Mouse (Mus musculus): ENCODE data around the gene Rbm6.

The Rbm6 gene

DNA sequence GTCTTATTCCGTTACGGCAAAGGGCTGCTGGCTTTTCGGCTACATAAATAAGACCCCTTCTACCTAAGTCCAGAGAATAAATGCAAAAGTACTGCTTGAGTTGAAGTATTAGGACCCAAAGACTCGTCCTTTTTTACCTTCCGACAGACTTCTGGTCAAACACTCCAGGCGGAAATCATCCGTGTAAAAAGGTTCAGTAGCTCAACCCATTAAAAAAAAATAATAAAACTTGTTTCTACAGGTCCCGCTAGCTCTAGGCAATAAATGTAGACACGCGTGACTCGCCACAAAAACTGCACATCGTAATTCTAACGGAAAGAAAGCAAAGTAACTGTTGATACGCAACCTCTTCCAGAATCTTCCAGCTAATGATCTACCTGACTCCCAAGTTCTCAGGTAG is at the start of gene Rbm6:
Gene Rbm6 (minus strand): TSS at position 101 of the 400 bp plus-strand sequence.
- in situ Hi-C loops (cut with MboI; ENCODE audit: low sequenced_read_pairs), result no loop called here

DNA sequence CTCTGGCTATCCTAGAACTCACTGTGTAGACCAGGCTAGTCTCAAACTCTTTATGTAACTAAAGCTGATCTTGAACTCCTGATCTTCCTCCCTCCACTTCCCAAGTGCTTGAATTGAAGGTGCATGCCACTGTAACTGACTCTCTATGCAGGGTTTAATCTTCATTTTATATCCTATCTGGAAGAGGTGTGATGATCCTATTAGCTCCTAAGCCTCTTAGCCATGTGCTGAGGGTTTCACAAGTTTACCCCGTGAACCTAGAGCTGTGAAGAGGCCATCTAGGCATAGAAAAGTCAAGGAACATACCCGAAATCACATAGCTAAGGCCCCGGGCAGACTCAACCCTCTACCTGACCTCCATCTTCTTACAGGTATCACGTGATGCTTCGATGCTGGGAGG is 46.4 kb upstream of the Rbm6 start:
- in situ Hi-C loops (cut with MboI; ENCODE audit: low sequenced_read_pairs), result no loop called here

DNA sequence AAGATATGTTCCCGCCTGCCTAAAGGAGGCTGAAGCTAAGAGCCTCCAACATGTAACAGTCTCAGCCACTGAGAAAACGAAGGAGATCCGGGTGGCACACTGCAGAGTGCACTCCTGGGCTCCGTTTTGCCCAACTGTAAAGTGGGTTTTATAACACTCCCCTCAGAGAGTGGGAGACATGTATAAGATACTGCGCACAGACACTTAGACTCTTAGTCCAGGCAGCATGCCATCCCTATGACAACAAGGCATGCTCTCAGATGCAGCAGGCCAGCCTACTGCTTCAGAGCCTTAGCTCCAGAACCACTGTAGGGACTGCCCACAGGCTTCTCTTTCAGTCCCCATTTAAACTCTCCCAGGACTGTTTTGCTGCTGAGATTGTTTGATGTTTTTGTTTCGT is 45.8 kb upstream of the Rbm6 start:
- in situ Hi-C loops (cut with MboI; ENCODE audit: low sequenced_read_pairs), result no loop called here

DNA sequence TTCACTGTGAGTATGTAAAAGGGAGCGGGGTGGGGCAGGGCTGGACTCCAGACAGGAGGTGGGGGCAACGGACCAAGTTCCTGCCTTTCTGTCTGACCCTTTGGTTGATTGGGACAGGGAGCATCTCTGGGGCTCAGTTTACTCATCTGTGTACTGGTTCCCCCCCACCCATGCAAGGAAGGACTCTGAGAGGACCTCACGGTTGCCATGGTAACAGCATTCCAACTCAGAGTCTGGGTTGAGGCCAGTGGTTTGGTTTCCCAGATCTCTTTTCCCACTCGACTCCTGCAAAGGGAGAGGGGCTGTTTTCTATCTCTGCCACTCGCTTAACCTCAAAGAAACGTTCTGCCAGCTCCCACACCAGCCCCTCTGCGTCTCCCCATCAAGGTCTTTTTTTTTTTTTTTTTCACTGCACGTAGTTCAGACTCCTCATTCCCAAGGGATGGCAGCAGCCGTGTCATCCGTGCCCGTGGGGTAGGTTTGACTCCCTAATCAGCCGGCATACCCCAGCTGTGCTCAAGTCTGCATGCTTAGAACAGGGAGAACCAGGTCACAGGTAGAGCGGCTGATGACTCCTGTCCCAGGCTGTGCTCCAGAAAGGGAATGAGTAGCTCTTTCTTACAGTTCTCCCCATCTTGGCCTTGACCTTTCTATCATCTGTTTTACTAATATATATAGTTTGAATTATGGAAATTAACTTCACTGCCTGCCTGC is 45.0 kb upstream of the Rbm6 start:
- in situ Hi-C loops (cut with MboI; ENCODE audit: low sequenced_read_pairs), result no loop called here

DNA sequence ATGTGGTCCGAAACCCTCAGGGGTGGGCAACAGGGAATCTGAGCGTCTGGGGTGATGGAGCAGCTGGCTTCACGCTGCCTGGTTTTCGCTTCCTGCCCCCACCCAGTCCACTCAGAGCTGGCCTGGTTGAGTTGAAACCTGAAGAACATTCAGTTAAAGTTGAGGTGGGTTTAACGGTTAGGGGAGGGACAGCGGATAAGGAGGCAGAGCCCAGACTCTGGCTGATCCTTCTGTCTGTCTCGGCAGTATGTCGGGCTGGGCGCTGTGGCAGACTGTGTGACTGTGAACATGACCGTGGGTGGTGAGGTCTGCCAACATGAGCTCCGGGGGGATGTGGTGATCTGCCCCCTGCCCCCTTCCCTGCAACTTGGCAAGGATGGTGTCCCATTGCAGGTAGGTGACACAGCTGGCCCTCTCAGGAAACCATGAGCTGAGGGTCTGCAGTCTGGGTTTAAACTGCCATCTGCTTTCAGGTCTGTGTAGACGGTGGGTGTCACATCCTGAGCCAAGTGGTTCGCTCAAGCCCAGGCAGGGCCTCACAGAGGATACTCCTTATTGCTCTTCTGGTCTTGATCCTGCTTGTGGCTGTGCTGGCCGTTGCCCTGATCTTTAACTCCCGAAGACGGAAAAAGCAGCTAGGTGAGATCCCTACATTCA is 41.9 kb upstream of the Rbm6 start:
- in situ Hi-C loops (cut with MboI; ENCODE audit: low sequenced_read_pairs), result no loop called here

DNA sequence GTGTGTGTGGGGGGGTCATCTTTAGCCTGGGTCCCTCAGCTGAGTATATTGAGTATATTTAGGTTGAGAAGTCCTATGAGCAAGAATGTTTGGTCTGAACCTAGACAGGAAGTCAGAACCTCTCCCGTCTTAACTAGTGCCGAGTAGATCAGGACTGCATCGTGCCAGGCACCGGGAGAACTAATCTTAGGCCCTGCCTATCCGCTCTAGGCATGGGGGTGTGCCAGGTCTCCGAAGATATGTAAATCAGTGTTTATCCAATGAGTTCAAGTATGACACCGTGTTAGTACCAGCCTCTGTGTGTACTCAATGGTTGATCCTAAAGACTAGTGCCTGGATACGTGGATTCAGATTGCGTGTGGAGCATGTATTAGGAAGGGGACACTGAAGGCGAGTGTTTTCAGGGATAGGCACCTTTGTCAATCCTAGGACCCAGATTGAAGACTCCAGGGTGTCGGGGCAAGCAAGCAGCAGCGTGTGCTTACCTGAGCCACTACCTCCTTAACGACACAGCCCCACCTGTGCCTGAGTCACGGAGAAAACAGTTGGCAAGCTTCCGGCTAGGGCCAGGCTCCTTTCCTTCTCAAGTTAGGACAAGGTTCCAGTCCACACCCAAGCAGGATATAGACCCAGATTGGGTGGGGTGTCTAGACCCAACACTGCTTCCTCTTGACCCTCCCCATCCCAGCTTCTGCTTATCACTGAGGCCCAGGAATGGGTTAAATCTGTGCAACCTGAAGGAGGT is 37.2 kb upstream of the Rbm6 start:
- in situ Hi-C loops (cut with MboI; ENCODE audit: low sequenced_read_pairs), result no loop called here

DNA sequence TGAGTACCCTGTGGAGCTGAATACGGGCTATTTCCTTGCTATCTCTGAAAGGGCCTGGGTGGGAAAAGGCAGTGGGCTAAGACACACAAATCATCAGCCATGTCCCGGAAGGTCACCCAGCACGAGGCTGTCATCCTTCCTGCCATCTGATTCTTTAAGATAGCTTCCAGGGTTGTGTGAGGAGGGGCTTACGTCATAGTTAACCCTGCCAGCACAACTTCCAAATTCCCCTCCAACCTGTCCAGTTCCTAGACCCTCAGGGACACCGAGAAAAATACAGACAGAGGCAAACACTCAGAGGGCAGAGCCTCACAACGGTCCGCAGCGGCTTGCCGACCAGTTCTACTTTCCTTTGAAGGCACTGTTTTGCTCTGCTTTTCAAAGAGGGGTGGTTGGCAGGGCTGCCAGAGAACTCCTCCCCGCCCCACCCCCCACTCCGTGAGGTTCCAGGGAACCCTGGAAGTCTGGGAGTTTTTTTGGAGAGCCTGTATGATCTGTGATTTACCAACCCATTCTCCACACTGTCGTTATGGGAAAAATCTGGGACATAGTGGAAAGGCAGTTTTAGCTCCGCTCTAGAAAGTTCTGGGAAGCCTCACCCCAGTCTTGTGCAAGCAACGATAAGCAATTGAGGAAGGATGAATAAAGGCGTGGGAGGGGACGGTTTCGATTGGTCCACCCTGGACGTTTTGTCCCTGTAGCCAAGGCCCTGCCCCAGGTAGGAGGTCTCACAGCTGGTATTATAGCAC is 35.5 kb upstream of the Rbm6 start:
- in situ Hi-C loops (cut with MboI; ENCODE audit: low sequenced_read_pairs), result no loop called here

DNA sequence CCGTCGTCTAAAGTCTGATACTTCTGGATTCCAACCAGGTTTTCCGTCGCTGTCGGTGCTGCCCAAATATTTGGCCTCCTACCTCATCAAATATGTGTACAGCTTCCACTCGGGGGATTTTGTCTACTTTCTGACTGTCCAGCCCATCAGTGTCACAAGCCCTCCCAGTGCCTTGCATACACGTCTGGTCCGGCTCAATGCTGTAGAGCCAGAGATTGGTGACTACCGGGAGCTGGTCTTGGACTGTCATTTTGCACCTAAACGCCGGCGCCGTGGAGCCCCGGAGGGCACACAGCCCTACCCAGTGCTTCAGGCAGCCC is 34.7 kb upstream of the Rbm6 start:
- in situ Hi-C loops (cut with MboI; ENCODE audit: low sequenced_read_pairs), result no loop called here

DNA sequence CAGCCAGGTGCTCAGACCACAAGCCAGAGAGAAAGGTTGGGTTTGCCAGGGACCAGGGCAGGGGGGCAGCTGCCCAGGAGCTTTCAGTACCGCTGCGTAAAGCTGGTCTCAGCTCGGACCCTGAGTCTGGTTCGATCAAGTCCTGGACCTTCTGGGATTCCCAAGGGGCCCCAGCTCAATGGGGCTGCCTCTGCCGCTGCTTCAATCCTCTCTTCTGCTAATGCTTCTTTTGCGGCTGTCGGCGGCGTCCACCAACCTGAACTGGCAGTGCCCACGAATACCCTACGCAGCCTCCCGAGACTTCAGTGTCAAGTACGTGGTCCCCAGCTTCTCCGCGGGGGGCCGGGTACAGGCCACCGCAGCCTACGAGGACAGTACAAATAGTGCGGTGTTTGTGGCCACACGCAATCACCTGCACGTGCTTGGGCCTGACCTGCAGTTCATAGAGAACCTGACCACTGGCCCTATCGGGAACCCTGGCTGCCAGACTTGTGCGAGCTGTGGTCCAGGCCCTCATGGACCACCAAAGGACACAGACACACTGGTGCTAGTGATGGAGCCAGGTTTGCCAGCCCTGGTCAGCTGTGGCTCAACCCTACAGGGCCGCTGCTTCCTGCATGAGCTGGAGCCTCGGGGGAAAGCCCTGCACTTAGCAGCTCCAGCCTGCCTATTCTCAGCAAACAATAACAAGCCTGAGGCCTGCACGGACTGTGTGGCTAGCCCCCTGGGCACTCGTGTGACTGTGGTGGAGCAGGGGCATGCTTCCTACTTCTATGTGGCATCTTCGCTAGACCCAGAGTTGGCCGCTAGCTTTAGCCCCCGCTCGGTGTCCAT is 34.1 kb upstream of the Rbm6 start:
- in situ Hi-C loops (cut with MboI; ENCODE audit: low sequenced_read_pairs), result no loop called here

DNA sequence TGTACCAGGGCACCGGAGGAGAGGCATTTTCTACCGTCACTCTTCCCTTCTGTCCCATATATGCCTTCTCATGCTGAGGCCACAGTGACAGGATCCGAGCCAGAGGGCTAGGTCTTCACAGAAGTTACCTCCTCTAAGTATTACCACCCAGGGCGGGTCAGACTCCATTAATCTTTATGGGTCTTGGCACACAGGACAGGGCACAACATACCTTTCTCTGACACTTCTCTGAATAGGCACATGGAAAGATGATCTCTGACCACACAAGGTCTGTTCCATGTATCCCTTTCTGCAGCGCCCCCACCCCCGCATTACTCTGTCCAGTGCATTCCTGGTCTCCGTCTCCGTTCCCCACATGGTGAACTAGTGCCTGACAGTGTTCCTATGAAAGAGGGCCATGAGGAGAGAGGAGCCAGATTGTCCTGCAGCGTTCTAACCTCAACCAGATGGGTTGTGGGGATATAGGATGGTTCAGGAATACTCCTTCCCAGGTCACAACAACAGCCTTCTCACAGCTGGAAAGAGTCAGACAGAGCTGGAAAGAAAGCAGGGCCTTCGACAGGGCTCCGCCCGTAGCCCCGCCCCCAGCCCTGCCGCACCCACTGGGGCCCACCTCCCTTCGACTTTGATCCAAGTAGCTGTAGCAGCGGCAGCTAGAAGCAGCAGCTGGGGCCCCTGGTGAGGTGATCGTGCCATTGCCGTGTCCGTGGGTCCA is 33.4 kb upstream of the Rbm6 start, which contains the start of gene Mst1r:
Gene Mst1r (plus strand): TSS at position 622 of the 715 bp plus-strand sequence.
- in situ Hi-C loops (cut with MboI; ENCODE audit: low sequenced_read_pairs), result no loop called here

DNA sequence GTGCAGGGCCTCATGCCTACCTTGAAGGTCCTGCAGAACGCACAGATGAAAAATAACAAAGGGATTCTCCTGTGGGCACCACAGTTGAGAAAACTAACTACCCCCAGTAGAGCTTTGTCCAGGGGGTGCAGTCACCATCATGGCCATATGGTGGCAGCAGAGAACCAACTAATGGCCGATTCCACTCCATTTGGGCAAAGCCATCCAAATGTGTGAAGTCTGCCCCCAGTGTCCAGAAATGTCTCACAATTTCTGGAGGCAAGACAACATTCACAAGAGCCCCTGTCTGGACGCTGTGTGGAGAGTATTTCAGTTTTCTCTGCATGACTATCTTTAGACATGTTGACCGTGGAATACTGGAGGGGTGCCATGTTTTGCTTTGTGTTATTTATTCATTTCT is 31.7 kb upstream of the Rbm6 start:
- in situ Hi-C loops (cut with MboI; ENCODE audit: low sequenced_read_pairs), result no loop called here

DNA sequence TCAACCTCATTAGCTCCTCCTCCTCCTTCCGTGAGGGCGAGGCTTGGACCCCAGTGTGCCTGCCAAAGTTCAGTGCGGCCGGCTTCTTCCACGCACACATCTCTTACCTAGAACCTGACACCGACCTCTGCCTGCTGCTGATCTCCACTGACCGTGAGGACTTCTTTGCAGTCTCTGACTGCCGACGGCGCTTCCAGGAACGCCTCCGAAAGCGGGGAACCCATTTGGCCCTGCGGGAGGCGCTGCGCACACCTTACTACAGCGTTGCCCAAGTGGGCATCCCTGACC is 28.5 kb upstream of the Rbm6 start:
- in situ Hi-C loops (cut with MboI; ENCODE audit: low sequenced_read_pairs), result no loop called here

DNA sequence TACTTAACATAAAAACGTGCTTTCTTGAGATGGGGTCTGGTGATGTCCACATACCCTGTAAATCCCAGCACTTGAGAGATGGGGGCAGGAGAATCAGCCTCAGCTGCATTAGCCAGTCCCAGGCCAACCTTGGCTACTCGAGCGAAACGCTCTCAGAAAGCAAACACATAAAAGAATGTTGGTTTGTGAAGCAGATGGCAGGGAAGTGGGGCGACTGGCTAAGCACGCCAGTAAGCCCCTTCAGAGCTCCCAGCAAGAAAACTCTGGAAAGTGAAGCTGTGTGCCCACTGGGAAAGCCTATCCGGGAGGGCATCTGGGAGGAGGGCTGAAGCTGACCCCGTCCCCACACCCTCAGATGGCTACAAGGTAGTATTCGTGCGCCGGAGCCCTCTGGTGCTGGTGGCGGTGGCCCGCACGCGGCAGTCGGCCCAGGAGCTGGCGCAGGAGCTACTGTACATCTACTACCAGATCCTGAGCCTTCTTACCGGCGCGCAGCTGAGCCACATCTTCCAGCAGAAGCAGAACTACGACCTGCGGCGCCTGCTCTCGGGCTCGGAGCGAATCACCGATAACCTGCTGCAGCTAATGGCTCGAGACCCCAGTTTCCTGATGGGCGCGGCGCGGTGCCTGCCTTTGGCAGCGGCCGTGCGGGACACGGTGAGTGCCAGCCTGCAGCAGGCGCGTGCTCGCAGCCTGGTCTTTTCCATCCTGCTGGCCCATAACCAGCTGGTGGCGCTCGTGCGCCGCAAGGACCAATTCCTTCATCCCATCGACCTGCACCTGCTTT is 28.0 kb upstream of the Rbm6 start:
- in situ Hi-C loops (cut with MboI; ENCODE audit: low sequenced_read_pairs), result no loop called here

DNA sequence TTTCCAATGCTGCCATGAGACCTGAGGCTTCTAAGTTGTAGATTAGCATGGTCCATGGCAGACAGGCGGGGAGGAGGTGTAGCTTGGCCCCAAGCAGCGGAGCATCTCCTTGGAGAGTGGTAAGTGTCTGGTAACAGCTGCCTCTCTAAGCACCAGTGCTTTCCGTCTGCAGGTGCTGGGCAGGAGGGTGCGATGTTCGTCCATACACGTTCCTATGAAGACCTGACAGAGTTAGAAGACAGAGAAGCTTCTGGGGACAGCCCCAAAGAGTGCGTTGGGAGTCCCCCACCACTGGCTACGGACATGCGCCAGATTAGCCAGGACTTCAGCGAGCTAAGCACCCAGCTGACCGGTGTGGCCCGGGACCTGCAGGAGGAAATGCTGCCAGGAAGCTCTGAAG is 26.8 kb upstream of the Rbm6 start:
- in situ Hi-C loops (cut with MboI; ENCODE audit: low sequenced_read_pairs), result no loop called here

DNA sequence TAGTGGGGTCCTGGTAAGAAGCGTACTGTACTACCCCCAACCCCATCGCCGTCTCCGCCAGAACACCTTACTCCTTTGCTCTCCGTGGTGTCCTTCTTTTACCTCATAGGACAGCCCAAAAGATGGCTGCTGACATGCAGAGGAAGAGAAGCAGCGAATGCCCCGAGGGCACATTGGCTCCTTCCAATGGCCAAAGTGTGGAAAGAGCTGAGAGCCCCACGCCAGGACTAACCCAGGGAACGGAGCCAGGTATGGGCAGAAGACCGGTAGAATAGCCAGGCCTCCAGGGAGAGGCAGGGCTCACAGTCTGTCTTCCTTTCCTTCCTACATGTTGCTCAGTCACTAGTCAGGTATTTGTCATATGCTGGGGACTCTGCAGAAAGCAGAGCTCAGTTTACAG is 25.5 kb upstream of the Rbm6 start:
- in situ Hi-C loops (cut with MboI; ENCODE audit: low sequenced_read_pairs), result no loop called here

DNA sequence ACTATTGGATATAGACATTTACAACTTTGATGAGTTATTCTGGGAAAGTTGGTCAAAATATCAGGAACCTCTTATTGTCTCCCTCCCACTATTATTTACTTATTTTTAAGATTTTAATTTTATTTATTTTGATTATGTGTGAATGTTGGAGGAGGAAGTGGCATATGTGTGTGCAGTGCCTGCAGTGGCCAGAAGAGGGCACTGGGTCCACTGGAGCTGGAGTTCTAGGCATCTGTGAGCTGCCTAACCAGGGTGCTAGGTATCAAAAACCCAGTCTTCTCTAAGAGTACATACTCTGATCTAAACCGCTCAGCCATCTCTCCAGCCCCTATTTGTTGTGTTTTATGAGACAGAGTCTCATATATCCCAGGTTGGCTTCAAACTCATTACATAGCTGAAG is 18.0 kb upstream of the Rbm6 start:
- in situ Hi-C loops (cut with MboI; ENCODE audit: low sequenced_read_pairs), result no loop called here

DNA sequence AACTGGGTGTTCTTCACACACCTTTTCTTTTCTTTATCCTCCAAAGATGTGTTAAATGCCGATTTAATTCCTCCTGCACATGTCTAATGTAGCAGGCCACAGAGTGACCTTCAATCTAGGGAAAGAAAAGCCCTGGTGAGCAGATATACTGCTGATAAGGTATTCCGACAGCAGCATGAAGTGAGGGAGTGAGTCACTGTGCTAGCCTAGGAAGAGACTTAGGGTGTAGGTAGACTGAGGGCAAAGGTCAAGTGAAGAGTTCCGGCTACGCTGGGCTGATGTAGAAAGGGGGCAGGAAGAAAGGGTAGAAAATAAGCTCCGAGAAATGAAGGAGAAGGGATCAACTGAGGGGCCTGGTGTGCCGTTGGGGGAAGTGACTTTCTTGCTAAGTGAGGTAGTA is 17.2 kb upstream of the Rbm6 start:
- in situ Hi-C loops (cut with MboI; ENCODE audit: low sequenced_read_pairs), result no loop called here

DNA sequence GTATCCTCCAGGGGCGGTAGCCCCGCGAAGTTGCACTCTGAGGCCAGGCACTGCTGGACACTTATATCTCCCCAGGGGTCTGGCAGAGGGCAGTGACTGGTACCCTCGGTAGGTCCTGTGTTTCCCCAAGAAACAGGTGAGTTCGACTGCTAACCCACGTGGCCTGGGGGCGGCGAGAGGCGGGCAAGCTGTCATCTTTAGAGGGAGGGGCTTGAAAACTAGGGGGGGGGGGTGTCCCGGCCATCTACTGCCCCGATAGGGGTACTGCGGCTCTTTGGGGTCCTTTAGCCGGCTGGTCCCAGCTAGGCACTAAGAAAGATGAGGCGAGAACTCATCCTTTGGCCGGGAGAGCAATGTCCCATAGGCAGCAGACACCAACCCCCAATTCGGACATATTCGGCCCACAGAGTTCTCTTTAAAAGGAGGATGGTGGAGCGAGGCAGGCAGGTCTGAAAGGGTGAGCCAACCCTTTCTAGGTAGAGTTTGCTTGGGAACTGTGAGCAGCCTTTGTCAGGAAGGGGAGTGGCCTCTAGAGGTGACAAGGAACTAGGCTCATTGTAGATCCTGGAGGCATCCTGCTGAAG is 15.3 kb upstream of the Rbm6 start:
- in situ Hi-C loops (cut with MboI; ENCODE audit: low sequenced_read_pairs), result no loop called here

DNA sequence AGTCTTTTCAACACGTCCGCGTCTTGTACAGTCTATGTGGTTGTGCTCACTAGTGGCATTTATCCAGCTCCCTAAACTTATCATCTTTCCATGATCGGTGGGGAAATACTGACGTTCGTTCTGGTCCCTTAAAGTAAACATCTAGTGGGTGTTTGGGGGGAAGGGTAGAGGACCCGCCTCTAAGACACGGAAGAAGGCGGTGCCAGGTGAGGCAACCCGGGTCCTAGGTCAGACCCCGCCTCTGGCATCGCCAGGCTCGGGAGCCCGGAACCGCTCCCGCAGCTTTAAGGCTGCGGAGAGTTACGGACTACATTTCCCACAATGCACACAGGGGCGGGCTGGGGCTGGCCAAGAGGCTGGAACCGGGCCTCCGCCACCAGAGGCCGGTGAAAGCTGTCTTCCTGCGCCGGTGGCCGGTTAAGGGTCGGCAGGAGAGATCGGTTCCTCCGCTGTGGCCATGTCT is 14.8 kb upstream of the Rbm6 start, which contains the start of gene Mon1a:
Gene Mon1a (plus strand): TSS at position 348 of the 463 bp plus-strand sequence.
- in situ Hi-C loops (cut with MboI; ENCODE audit: low sequenced_read_pairs), result no loop called here
